Mouse (Mus musculus) heart, postnatal 0 days (tissue): ENCODE results near the gene Agap1.

Source experiments
- CTCF ChIP-seq: IDR thresholded peaks from 2 replicates; pipeline ENCODE4 v1.5.1; 2016; ENCODE audit warnings: antibody characterized with exemption, control low read depth, low read depth
- EP300 ChIP-seq: IDR thresholded peaks from 2 replicates; pipeline ENCODE4 v1.6.1; 2016; ENCODE audit warnings: antibody characterized with exemption, low read depth

- TF ChIP-seq CTCF, result no peak
- TF ChIP-seq EP300, result no peak
These were observed 467.7 kb downstream of the Agap1 start for GRCm38 (mm10) chr1:89922282-89922681.
